Mouse (Mus musculus) ovary, postnatal 14 days (tissue): ENCODE measurements around the gene Lpin1.

ENCODE experiments used
- DNase-seq: peaks from one replicate; pipeline ENCODE4 v3.0.0; 2022; ENCODE audit warnings: low spot score

The Lpin1 gene

DNA sequence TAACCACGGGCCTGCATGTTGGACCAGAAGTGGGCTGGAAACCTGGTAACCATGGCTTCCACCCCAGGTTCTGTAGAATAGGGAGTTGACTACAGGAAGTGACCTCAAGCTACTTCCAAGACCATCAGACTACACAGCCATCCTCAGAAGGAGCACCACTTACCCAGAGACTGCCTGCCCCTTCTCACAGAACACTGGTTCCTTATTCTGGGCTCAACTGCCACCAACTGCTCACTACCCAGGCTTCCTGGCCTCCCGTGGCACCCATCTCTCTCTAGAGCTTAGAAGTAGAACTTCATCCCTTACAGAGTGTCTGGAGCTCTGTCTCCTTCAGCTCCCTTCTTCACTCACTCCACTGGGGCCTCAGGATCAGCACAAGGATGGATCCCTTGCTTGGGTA lies at the start of gene Lpin1:
Gene Lpin1 (minus strand): TSS at position 31 of the 400 bp plus-strand sequence.
- no peak for DNase-seq

- no peak for DNase-seq
These were observed 46.4 kb upstream of the Lpin1 start for GRCm38 (mm10) chr12:16656906-16657875.

DNA sequence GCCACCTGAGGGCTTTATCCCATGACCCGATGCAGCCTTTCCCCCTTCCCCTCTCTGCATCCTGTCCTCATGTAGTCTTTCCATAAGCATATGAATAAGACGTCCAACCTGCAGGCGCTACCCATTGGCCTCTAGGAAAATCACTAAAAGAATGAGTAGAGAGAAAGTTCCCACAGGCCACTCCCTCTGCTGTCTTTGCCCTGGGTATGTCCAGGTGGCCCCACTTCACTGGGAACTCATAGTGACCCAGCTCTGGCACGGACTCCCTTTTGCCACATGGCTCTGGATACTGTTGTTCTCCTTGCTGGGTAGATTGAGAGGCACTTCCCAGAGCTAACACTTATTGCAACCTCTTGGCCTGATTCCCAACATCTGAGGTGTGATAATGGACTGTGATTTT lies 44.8 kb upstream of the Lpin1 start:
- no peak for DNase-seq

GRCm38 (mm10) chr12:16653332-16654093 lies 42.7 kb upstream of the Lpin1 start, which contains the start of gene Ntsr2:
Ntsr2 (plus strand) TSS chr12:16653382.
- DNase-seq, result peak; percentile 84

DNA sequence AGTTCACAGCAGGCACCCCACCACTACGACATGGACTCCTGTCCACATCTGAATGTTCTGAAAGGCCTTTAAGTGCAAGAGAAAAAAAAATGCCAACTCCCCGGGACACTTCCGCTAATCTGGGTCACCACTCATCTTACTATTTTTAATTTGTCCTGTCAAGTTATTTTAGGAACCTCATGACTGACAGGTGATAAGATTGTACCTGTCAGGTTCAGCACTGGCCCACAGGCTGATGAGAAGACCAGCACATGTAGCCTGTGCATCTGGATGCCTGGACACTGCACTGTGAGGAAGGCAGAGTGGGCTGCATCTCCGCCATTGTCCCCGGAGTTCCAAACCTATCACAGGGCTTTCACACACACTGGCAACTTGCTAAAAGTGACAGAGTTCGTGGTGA lies 39.1 kb upstream of the Lpin1 start:
- no peak for DNase-seq

- DNase-seq, result no peak
These were observed 37.5 kb upstream of the Lpin1 start for GRCm38 (mm10) chr12:16648273-16648672.

- DNase-seq, result no peak
These were observed 36.1 kb upstream of the Lpin1 start for GRCm38 (mm10) chr12:16646780-16647409.

GRCm38 (mm10) chr12:16644698-16645097 lies 33.9 kb upstream of the Lpin1 start:
- DNase-seq, result no peak

- DNase-seq, result no peak
These were observed 33.0 kb upstream of the Lpin1 start for GRCm38 (mm10) chr12:16643508-16644345.

GRCm38 (mm10) chr12:16642000-16642399 lies 31.2 kb upstream of the Lpin1 start:
- DNase-seq, result no peak

GRCm38 (mm10) chr12:16640075-16640474 lies 29.3 kb upstream of the Lpin1 start:
- no peak for DNase-seq

DNA sequence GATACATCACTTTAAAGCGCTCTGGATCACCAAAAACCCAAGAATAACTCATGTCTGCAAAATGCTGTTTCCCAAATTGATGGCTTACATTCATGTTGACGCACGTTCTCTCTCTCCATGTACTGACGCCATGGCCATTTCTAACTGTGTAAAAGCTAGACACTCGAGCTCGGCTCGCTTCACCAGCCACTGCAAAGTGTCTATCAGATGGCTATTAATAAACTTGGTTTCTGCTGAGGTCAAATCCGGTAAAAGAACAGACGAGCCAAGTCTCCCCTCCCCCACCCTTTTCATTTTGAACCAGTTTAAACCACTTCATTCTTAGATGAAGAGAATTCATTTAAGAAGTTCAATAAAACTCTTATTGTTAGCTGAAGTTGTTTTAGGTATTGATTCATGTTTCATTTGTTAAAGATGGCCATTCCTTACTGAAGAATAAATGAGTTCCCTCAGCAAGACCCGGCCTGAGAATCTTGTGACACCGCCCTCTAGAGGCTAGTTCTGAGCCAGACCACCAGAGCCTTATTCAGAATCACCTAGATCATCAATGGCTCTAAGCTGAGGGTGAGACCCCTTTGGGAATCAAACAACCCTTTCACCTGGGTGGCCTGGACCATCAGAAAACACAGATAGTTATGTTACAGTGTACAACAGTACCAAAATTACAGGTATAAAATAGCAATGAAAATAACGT lies 28.5 kb upstream of the Lpin1 start:
- DNase-seq, result no peak

DNA sequence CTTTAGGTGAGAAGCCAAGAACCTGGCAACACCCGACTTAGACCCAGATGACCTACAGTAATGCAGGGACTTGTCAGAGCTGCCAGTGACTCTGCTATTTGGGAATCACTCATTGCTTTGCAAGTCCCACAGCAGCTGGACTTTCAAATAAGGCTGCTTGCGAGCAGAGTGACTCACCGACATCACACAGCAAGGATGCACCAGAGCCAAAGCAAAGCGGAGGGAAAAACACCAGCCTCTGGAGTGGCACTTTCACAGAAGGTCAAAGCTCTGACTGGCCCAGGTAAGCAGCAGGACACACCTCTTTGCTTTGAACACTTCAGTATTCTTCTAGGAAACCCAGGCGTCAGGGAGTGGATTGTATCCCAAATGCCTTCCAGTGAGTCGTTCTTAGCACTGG lies 25.1 kb upstream of the Lpin1 start:
- DNase-seq, result no peak

DNA sequence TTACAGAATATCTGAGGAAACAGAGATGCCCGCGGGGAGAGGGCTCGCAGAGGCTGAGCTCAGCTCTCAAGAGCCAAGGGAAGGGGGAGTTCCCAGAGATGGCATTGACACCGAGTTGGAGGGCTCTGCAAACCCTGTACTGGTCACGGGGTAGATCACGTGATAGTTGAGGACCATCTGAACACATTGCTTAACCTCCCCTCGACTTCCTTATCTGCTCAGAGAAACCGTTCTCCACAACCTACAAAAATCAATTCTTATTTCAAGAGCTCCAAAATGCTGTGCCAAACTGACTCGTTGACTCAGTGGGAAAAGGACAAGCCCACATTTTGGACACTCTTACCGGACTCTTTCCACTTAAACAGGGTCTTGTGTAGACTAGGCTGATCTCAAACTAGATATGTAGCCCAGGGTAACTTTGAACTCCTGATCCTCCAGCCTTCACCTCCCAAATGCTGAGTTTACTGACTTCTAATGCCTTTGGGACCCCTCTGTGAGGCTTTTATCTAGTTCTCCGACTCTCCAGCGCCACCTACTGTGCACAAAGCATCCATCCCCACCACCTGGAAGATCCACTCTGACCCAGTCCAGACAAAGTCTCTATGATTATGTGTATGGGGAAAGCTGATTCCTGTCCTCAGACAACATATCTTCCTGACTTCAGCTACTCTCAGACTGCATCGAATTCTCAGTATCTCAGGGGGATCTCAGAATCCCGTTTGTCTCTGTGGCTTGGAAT lies 23.5 kb upstream of the Lpin1 start:
- peak; percentile 53 for DNase-seq

GRCm38 (mm10) chr12:16633235-16633634 lies 22.5 kb upstream of the Lpin1 start:
- no peak for DNase-seq

DNA sequence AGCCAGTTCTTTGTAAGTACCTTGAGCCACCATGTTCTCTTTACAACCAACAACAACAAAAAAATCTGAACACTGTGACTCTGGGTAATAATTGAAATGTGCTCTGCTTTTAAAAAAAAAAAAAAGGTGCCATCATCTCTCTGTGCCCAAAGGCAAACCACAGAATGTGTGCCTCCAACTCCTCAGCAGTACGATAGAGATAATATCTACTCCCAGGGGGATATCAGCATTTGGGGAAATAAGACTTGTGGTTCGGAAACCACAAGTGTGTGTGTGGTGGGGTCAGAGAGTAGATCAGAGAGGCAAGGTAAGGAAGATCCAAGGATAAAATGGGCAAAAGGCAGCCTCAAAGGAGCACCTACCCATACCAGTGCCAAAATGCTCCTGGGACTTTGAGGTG lies 20.7 kb upstream of the Lpin1 start:
- no peak for DNase-seq

DNA sequence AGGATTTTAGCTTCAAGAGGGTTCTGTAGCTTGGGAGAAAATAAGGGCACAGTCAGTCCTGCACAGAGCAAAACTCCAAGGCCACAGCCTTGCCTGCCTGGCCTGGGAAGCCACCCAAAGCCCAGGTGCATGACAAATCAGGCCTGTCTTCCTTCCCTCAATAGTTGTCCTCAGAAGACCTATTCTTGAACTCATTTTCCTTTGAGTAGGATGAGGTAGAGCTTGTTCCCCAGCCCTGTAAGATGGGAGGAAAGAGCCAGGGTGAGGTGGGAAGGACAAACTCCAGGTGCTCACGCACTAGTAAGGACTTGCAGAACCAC lies 20.1 kb upstream of the Lpin1 start:
- DNase-seq, result no peak

GRCm38 (mm10) chr12:16630152-16630865 lies 19.5 kb upstream of the Lpin1 start:
- no peak for DNase-seq

GRCm38 (mm10) chr12:16620230-16620629 lies 9.5 kb upstream of the Lpin1 start:
- DNase-seq, result no peak

DNA sequence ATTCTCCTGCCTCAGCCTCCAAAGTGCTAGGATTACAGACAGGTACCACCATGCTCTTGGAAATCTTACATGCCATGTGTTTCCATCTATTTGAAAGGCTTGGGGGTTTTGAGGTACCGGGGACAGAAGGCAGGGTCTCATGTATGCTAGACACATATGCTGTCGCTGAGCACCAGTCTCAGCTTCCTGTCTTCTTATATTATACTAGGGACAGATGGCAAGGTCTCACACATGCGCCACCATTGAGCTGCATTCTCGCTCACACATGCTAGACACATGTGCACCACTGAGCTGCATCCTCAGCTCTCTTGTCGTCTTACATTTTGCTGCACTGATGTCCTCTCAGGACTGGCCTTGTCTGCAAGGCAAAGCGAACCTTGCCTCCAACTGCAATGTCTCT lies 8.7 kb upstream of the Lpin1 start:
- no peak for DNase-seq
